Mouse (Mus musculus) cerebellum, adult 2 months (tissue): ENCODE results near the gene Il16.

Source experiments
- CTCF ChIP-seq: fragments of 200-500 bp; IDR thresholded peaks from 2 replicates; pipeline ENCODE4 v1.5.1; 2011; ENCODE audit warnings: low read depth, mild to moderate bottlenecking, control low read depth, low read length, moderate library complexity, borderline replicate concordance; ENCODE audit not compliant: insufficient read depth
- POLR2A ChIP-seq: fragments of 200-500 bp; IDR thresholded peaks from 2 replicates; pipeline ENCODE4 v1.6.1; 2011; ENCODE audit warnings: low read length, control low read depth, borderline replicate concordance; ENCODE audit not compliant: insufficient read depth

- TF ChIP-seq POLR2A (no peak), CTCF (no peak)
Measured at GRCm38 (mm10) chr7:83640581-83640980, 104.9 kb downstream of the Il16 start.
